In genomic region chr11:67051676-67052320, GRCm38 (mm10) we compare ENCODE assay signal across 9 mouse cellular contexts. TPM values are rescaled to one million over a fixed set of nuclear protein-coding genes. Genes with fewer than 3 reads are reported as not detected.
DNase-seq lines count a peak whose midpoint lies in the region; ATAC-seq and TF ChIP-seq lines count a peak whose summit lies in the region.
"Had no signal": no experiment of that assay in that cellular context is flagged by ENCODE, and none has a peak within 500 bp of the region (broad histone marks: within the 10 kb centered on the region; RNA-seq: fewer than 3 reads in every experiment).

No protein-coding gene starts in this region.

- peaks cover 2% of the 10 kb centered on the region; the same call in 1 of the 2 replicates for H3K79me2 ChIP-seq in heart, adult 2 months (replicated peaks; ENCODE audit: control insufficient read depth, insufficient read depth, low read length)

- intact Hi-C loops in heart, adult 2 months (cut with DNase I), result loop anchor here (1.0 to 2.0 kb wide), 2 partner anchors 26 to 33 kb away; partner anchors contain the start of gene Tmem220
- intact Hi-C loops in heart, postnatal 36 days (cut with DNase I), result loop anchor here (2.0 kb wide), 1 partner anchor 27 kb away; the partner anchor contains the start of gene Tmem220

- no peak for TF ChIP-seq CTCF in heart, adult 2 months (IDR thresholded peaks at IDR 0.05)
- TF ChIP-seq CTCF in G1E (IDR thresholded peaks at IDR 0.05; ENCODE audit: low read depth, low read length), result no peak
- TF ChIP-seq CTCF in forebrain, postnatal 0 days (IDR thresholded peaks at IDR 0.05; ENCODE audit: low read depth), result no peak

- ATAC-seq in G1E (ENCODE audit: extremely low read depth, insufficient number of reproducible peaks, low FRiP score, poor library complexity, severe bottlenecking), result no peak
- ATAC-seq in forebrain, postnatal 0 days, result peak; percentile 61; the same call in 1 of the 2 replicates
- ATAC-seq in liver, embryonic 13.5 days (ENCODE audit: low read depth), result peak; percentile 57

- DNase-seq in heart, adult 2 months, result no peak
- no peak for DNase-seq in heart, postnatal 36 days
- DNase-seq in G1E (ENCODE audit: low spot score), result peak; percentile 14
- no peak for DNase-seq in forebrain, postnatal 0 days
- DNase-seq in liver, embryonic 13.5 days, result no peak
- no peak for DNase-seq in retina, embryonic 14.5 days (ENCODE audit: low spot score)
- no peak for DNase-seq in thymus, adult 18-20 months
- DNase-seq in left cerebral cortex, adult 11 months (ENCODE audit: low spot score), result no peak

- H3K27ac ChIP-seq in heart, adult 2 months, result peak overlapping the region; percentile 92
- H3K27ac ChIP-seq in forebrain, postnatal 0 days (ENCODE audit: low read depth, low read length), result peak overlapping the region; percentile 70; the same call in 1 of the 2 replicates
- H3K27ac ChIP-seq in liver, embryonic 13.5 days, result peak overlapping the region; percentile 84

- H3K36me3 ChIP-seq in heart, adult 2 months (ENCODE audit: control insufficient read depth, insufficient read depth, low read length), result peaks cover 10% of the 10 kb centered on the region
- peaks cover 59% of the 10 kb centered on the region for H3K36me3 ChIP-seq in G1E (replicated peaks)
- peaks cover 14% of the 10 kb centered on the region for H3K36me3 ChIP-seq in forebrain, postnatal 0 days (ENCODE audit: insufficient read depth)
- H3K36me3 ChIP-seq in liver, embryonic 13.5 days, result peaks cover 15% of the 10 kb centered on the region

- H3K27me3 ChIP-seq in heart, adult 2 months (ENCODE audit: control insufficient read depth, insufficient read depth, low read length), result no peaks in the 10 kb centered on the region
- no peaks in the 10 kb centered on the region for H3K27me3 ChIP-seq in G1E (ENCODE audit: insufficient read depth, low read length)
- no peaks in the 10 kb centered on the region for H3K27me3 ChIP-seq in forebrain, postnatal 0 days (ENCODE audit: insufficient read depth, low read length)
- H3K27me3 ChIP-seq in liver, embryonic 13.5 days, result no peaks in the 10 kb centered on the region

- no peak for TF ChIP-seq EP300 in heart, adult 2 months (IDR thresholded peaks at IDR 0.05; ENCODE audit: insufficient read depth, low read depth, low read length)

- peaks cover 1% of the 10 kb centered on the region for H3K4me1 ChIP-seq in heart, adult 2 months (ENCODE audit: control insufficient read depth, insufficient read depth, low read length)
- H3K4me1 ChIP-seq in G1E (ENCODE audit: insufficient read depth, low read depth, low read length), result peaks cover 13% of the 10 kb centered on the region
- peaks cover 8% of the 10 kb centered on the region for H3K4me1 ChIP-seq in forebrain, postnatal 0 days (ENCODE audit: insufficient read depth)
- peaks cover 24% of the 10 kb centered on the region for H3K4me1 ChIP-seq in liver, embryonic 13.5 days (replicated peaks)

- no peaks in the 10 kb centered on the region for H3K9me3 ChIP-seq in G1E (replicated peaks)
- H3K9me3 ChIP-seq in forebrain, postnatal 0 days (ENCODE audit: low read length), result no peaks in the 10 kb centered on the region
- no peaks in the 10 kb centered on the region for H3K9me3 ChIP-seq in liver, embryonic 13.5 days (replicated peaks)

- H3K4me2 ChIP-seq in forebrain, postnatal 0 days (ENCODE audit: low read depth), result peak overlapping the region; percentile 58
- peak overlapping the region; percentile 83 for H3K4me2 ChIP-seq in liver, embryonic 13.5 days

- H3K9ac ChIP-seq in heart, adult 2 months (ENCODE audit: low read depth, low read length), result peak overlapping the region; percentile 80
- peak overlapping the region; percentile 75 for H3K9ac ChIP-seq in forebrain, postnatal 0 days
- H3K9ac ChIP-seq in liver, embryonic 13.5 days, result peak overlapping the region; percentile 84

- 7% methylated on average over 16 of the region's 16 CpGs for WGBS in heart, adult 2 months
- WGBS in forebrain, postnatal 0 days, result 8% methylated on average over 16 of the region's 16 CpGs
- 15% methylated on average over 16 of the region's 16 CpGs for WGBS in liver, embryonic 13.5 days (ENCODE audit: insufficient replicate concordance)

- no peak for TF ChIP-seq POLR2A in heart, adult 2 months (IDR thresholded peaks at IDR 0.05; ENCODE audit: insufficient read depth, low read depth, low read length)

- H3K4me3 ChIP-seq in heart, adult 2 months, result peak overlapping the region; percentile 98
- peak overlapping the region; percentile 92 for H3K4me3 ChIP-seq in G1E (ENCODE audit: low read depth, low read length)
- H3K4me3 ChIP-seq in forebrain, postnatal 0 days (ENCODE audit: low read depth, low read length), result peak overlapping the region; percentile 94
- H3K4me3 ChIP-seq in liver, embryonic 13.5 days (replicated peaks), result peak overlapping the region; percentile 88

RNA-seq across cellular contexts. Expression of gene Adprm, which starts 0.6 kb away (rescaled TPM):
- 10 to 100 TPM; 10.8 to 14.6 TPM for total RNA-seq in heart, adult 2 months (2021)
- 9.8 and 20.6 TPM in 2 replicates for polyA plus RNA-seq in heart, adult 2 months (2012; rRNA removed)
- 10 to 100 TPM; 12.5 to 16.3 TPM for total RNA-seq in heart, postnatal 36 days (2021)
- total RNA-seq in G1E (2014; fragmentation: Nextera tagmentation) (13.3 and 26.6 TPM in 2 replicates), G1E (2017) (23.9 and 25.7 TPM in 2 replicates)
- 0.40 and 1.0 TPM in 2 replicates for polyA plus RNA-seq in G1E (2012)
- total RNA-seq in forebrain, postnatal 0 days (2014; rRNA removed), result 22.2 and 23.2 TPM in 2 replicates
- polyA plus RNA-seq in forebrain, postnatal 0 days (2015; fragmentation: Nextera tagmentation; extraction: Ambion mirVana), result 24.6 and 26.3 TPM in 2 replicates
- 10.7 and 14.0 TPM in 2 replicates for polyA plus RNA-seq in liver, embryonic 13.5 days (2015; fragmentation: Nextera tagmentation; extraction: Ambion mirVana)

RNA-seq across cellular contexts. Expression of gene Sco1, which starts 0.7 kb away (rescaled TPM):
- total RNA-seq in heart, adult 2 months (2021), result 10 to 100 TPM; 18.3 to 20.1 TPM
- polyA plus RNA-seq in heart, adult 2 months (2012; rRNA removed), result 7.8 and 12.0 TPM in 2 replicates
- total RNA-seq in heart, postnatal 36 days (2021), result 10 to 100 TPM; 17.9 to 21.2 TPM
- total RNA-seq in G1E (2014; fragmentation: Nextera tagmentation) (13.5 and 14.7 TPM in 2 replicates), G1E (2017) (22.2 and 23.2 TPM in 2 replicates)
- 3.5 and 4.0 TPM in 2 replicates for polyA plus RNA-seq in G1E (2012)
- 16.0 and 18.3 TPM in 2 replicates for total RNA-seq in forebrain, postnatal 0 days (2014; rRNA removed)
- 11.9 and 13.9 TPM in 2 replicates for polyA plus RNA-seq in forebrain, postnatal 0 days (2015; fragmentation: Nextera tagmentation; extraction: Ambion mirVana)
- polyA plus RNA-seq in liver, embryonic 13.5 days (2015; fragmentation: Nextera tagmentation; extraction: Ambion mirVana), result 8.2 and 10.6 TPM in 2 replicates

RNA-seq across cellular contexts. Expression of gene Myh3, which starts 26.3 kb away (rescaled TPM):
- total RNA-seq in heart, adult 2 months (2021), result not detected
- polyA plus RNA-seq in heart, adult 2 months (2012; rRNA removed), result not detected in 2 replicates
- total RNA-seq in heart, postnatal 36 days (2021), result not detected
- total RNA-seq in G1E (2014; fragmentation: Nextera tagmentation) (not detected in 2 replicates), G1E (2017) (not detected in 2 replicates)
- not detected in 2 replicates for polyA plus RNA-seq in G1E (2012)
- total RNA-seq in forebrain, postnatal 0 days (2014; rRNA removed), result 0.24 and 0.54 TPM in 2 replicates
- polyA plus RNA-seq in forebrain, postnatal 0 days (2015; fragmentation: Nextera tagmentation; extraction: Ambion mirVana), result 0.15 and 0.24 TPM in 2 replicates
- 1.6 and 1.8 TPM in 2 replicates for polyA plus RNA-seq in liver, embryonic 13.5 days (2015; fragmentation: Nextera tagmentation; extraction: Ambion mirVana)
- total RNA-seq: neutrophil, adult 5-6 weeks had no signal

RNA-seq across cellular contexts. Expression of gene Tmem220, which starts 26.8 kb away (rescaled TPM):
- total RNA-seq in heart, adult 2 months (2021), result 1 to 10 TPM; 1.9 to 2.0 TPM
- polyA plus RNA-seq in heart, adult 2 months (2012; rRNA removed), result 2.1 and 3.8 TPM in 2 replicates
- 1 to 10 TPM; 1.5 to 1.9 TPM for total RNA-seq in heart, postnatal 36 days (2021)
- 3.4 and 6.4 TPM in 2 replicates for total RNA-seq in G1E (2014; fragmentation: Nextera tagmentation)
- total RNA-seq in G1E (2017), result 0.76 and 2.5 TPM in 2 replicates
- polyA plus RNA-seq in G1E (2012), result 0.08 and 0.11 TPM in 2 replicates
- not detected in 2 replicates for total RNA-seq in forebrain, postnatal 0 days (2014; rRNA removed)
- 0.36 and 0.77 TPM in 2 replicates for polyA plus RNA-seq in forebrain, postnatal 0 days (2015; fragmentation: Nextera tagmentation; extraction: Ambion mirVana)
- polyA plus RNA-seq in liver, embryonic 13.5 days (2015; fragmentation: Nextera tagmentation; extraction: Ambion mirVana), result 1.5 and 2.0 TPM in 2 replicates
